Mouse (Mus musculus): ENCODE results near the gene Gm28042.
A peak's percentile ranks its signal among the peaks of the same experiment; 100 is the strongest.

Gm28042 gene

DNA sequence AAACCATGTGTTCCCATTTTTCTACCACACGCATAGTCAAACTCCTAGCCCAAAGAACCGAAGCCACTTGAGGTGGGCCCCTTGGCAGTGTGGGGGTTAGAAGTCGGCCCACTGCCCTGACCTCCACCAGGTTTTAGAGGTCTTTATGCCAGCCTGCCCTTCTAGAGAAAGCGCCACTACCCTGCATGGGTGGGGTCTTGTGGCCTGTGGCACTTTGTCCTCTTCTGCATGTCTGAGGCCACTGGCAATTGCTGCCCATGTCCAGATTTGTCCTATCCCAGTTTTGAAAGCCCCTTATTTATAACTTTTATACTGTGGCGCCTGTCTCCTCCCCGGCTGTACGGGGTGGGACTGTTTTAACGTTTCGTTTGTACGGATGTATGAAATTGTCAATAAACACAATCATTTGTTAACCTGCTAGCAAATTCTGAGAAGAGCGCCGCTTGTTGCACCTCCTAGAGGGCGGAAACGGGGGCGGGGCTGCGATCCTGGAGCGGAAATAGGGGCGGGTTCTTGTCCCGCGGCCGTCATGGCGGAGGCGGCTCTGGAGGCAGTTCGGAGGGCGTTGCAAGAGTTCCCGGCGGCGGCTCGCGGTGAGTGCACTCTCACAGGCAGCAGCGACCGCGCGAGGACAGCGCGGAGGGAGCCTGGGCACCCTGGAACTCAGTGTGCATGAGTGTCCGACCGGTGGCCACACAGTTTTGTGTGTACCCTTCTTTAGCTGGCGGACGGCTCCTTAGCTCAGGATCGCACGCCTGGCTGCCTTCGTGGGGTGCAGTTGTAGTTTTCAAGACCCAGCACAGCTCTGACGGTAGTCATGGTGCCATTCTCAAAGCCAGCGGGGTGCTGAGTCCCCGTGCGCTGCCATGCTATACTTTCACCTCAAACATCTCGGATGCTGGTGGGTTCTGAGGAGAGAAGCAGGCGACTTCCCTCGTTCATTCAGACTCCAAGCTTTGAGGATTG lies at the start of gene Gm28042, which contains the start of gene Jmjd7:
Gm28042 (plus strand) TSS at position 510 of the 966 bp plus-strand sequence.
Jmjd7 (plus strand) TSS at position 500 of the 966 bp plus-strand sequence.
- peak; percentile 93 to 98 for DNase-seq (ENCODE audit: inconsistent age in 2 of 2, low spot score in 1 of 2)

DNA sequence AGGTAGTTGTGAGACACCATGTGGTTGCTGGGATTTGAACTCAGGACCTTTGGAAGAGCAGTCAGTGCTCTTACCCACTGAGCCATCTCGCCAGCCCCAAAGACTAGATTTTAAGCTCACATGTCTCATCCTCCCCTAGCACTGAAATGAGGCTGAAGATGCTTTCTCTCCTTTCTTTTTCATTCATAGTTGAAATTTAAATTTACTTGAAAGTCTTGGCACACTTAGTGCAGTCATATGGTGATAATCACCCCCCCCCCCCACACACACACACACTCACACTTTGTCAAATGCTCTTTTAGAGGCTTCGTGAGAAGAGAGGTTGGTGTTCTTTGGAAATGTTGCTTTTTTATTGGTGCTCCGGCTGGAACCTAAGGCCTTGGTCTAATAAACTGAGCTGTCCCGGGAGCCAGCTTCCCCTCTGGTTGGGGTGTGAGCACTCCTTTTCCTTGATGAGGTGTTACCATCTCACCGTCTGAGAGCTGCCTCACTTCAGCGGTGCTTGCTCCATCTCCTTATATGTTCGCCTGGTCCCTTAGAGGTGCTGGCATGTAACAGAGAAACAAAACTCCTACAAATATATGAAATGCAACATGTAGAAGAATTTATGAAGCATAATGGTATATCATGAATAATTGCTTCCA lies 46.8 kb upstream of the Gm28042 start:
- no peak for DNase-seq (ENCODE audit: inconsistent age in 2 of 2, low spot score in 1 of 2)

DNA sequence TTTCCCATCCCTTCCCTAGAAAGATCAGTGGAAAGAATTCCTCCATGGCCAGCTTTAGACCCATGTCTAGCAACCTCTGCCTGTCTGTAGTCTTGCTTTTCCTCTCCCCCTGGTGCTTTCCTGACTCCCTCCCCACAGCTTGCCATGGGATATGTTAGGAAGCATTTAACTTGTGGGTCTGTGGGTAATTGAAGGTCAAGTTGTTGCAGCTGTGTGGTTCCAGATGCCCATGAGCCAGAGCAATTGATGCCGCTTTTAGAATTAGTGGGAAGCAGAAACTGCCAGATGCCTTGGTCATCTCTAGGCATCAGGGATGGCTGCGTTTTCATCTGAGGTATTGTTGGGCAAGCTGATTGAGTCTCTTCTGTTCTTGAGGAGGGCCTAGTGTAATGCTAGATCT lies 45.7 kb upstream of the Gm28042 start:
- no peak for DNase-seq (ENCODE audit: inconsistent age in 2 of 2, low spot score in 1 of 2)

DNA sequence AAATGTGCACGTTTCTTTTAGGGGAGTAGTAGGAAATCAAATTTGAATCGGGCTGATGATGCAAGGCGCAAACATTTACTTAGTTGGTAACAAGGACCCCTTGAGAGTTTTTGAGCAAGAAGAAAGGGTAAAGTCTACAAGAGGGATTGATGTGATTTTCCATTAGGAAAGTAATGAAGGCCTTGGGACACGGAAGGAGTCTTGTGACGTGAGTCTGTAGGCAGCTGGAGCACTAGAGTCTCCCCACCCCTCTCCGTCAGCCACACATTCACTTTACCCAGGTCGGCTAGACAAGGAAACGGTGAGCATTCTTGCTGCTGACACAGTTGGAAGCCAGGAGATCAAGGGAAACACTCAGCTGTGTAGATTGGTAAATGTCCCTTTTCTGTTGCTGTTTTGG lies 41.4 kb upstream of the Gm28042 start:
- DNase-seq (ENCODE audit: inconsistent age in 2 of 2, low spot score in 1 of 2) = no peak

DNA sequence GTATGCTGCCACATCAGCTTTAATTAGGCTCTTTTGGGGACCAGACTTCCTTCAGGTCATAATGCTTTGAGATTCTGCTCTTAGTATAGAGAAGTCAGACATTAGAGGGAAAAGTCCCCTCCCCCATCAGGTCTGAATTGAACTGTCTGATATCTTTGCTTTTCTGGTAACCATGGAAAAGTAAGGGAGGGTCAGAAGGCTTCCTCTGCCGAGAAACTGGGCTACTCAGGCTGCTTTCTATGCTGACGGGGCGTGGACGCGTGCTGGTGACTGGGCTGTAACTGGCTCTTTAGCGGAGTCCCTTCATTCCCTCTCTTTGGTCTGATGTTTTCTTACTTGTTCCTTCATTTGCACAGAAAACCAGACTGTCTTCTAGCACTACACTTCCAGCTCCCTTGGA lies 40.9 kb upstream of the Gm28042 start:
- no peak for DNase-seq (ENCODE audit: inconsistent age in 2 of 2, low spot score in 1 of 2)

DNA sequence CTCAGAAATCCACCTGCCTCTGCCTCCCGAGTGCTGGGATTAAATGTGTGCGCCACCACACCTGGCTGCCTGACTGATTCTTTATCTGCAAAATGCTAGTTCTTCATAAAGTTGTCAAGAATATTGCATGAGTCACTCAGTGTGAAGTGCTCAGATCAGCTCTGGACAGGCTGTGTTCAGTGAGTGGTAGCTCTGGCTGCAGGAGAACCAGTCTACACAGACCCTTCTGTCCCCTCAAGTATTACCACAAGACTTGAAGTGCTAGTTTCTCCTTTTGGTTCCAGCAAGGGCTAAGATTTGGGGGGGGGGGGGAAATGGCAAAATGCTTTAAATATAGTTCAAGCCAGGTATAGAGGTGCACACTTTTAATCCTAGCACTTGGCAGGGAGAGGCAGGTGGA lies 39.9 kb upstream of the Gm28042 start:
- DNase-seq (ENCODE audit: inconsistent age in 2 of 2, low spot score in 1 of 2) = no peak

DNA sequence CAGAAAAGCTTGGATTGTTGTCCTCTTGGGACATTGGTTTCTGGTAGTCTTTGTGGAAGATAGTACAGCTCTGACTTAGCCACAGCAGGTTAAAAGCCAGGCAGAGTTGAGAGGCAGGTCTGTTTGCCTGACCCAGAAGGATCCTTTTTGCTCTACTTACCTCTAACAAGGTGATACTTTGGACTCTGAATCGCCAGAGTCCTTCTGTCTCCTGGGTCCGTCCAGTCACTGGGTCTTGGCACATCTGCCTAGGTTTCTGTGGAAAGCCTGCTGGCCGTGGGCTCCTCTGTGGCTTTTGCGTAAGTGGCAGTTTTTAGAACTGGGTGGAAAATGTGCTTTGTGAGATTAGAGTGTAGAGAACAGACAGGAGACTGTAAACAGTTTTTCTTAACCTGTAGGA lies 38.3 kb upstream of the Gm28042 start:
- no peak for DNase-seq (ENCODE audit: inconsistent age in 2 of 2, low spot score in 1 of 2)

DNA sequence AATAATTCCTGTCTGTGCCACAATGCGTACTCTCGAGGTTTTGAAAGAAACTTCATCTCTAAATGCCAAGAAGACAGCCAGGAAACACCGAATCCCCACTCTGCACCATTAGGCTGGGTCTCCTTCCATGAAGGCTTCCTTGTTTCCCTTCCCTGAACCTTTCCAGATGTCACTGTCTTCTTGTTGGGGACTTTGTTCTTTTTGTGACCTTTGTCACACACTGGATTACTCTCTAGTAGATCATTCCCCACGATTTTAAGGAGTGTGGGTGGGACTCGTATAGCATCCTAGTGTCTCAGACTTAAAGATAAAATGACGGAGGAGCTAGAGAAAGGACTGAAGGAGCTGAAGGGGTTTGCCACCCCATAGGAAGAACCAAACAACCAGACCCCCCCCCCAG lies 36.4 kb upstream of the Gm28042 start:
- DNase-seq (ENCODE audit: inconsistent age in 2 of 2, low spot score in 1 of 2) = no peak

DNA sequence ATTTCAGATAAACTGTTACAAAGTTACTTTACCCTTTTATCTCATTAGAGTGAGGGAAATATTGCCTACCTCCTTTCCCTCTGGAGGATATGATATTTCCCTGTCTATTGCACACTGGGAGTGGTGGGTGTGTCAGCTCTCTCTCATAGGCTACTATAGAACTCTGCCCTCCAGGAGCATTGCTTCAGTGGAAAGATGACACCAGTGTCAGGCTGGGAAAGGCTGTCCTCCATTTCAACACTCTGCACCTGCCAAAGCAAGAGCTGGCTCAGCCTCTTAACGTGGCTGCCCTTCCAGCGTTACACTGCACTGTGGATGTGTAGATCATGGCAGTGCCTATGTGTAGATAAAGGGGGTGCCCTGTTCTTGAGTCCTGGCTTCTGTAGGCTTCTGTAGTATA lies 34.9 kb upstream of the Gm28042 start:
- DNase-seq (ENCODE audit: inconsistent age in 2 of 2, low spot score in 1 of 2) = no peak

DNA sequence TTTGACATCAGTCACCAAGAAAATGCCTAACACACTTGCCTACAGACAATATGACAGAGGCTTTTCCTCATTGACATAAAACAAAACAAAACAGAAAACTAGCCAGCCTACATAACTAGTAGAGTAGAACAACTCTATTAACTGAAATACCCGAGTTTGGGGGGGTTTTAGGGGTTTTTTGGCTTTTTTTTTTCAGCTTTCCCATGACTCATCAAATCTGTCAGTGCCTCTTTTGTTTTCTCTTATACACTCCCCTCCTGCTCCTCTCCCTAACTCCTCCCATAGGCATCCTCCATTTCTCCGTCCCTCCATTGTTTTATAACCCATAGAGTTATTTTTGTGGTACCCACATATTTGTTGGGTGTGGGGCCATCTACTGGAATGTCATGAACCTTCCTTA lies 33.8 kb upstream of the Gm28042 start:
- DNase-seq (ENCODE audit: inconsistent age in 2 of 2, low spot score in 1 of 2) = no peak

DNA sequence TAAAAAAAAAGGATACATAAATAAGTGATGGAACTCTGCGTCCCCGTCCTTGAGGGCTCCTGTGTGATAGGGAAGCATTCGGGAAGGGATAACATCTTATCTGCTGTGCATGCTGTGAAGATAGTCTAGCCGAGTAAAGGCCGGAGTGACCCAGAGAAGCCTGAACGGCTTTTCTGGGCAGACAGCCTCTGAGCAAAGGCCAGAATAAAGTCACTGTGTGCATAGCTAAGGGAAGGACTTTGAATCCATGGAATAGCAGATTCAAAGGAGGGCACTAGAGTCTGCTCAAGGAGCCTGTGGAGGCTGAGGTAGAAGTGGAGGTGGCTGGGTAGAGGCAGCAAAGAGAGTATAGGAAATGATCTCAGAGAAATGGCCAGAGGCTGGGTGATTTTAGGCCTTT lies 32.5 kb upstream of the Gm28042 start:
- no peak for DNase-seq (ENCODE audit: inconsistent age in 2 of 2, low spot score in 1 of 2)

DNA sequence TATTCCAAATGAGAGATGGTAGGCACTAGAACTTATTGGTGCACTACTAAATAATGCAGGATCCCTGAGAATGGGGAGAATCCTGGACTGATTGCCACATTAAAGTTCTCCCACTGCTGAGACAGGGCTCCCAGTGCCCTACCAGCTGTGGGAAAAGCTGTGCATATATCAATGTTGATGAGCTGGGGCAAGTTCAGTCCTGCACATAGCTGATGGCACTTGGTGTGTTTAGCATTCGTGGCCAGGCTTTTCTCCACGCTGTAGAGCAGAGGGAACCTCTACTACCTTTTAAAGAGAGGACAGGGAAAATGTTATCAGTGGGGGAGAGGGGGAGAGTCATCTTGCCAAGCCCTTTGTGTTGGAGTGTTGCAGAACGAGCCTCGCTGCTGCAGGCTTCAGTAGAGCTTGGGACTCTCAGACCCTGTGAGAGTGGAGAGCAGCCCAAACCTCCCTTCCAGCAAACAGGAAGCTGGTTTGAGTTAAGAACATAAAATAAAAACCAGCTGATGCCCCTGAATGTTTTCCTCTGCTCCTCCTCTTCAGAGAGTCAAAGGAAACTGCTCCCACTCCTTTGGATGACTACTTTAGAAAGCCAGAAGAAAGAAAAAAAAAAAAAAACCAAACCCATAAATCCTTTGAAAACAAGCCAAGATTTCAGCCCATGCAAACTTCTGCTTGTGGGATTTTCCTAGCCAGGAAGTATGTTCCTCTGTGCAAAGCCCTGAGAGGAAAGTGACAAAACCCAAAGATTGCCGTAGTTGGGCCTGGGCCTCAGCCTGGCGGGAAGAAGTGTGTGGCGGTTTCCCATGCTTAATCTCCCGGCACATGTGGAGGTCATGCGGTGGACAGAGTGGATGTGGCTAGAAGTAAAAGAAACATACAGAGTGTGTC lies 31.7 kb upstream of the Gm28042 start:
- DNase-seq (ENCODE audit: inconsistent age in 2 of 2, low spot score in 1 of 2) = peak in 1 of 2 experiments; percentile 59

DNA sequence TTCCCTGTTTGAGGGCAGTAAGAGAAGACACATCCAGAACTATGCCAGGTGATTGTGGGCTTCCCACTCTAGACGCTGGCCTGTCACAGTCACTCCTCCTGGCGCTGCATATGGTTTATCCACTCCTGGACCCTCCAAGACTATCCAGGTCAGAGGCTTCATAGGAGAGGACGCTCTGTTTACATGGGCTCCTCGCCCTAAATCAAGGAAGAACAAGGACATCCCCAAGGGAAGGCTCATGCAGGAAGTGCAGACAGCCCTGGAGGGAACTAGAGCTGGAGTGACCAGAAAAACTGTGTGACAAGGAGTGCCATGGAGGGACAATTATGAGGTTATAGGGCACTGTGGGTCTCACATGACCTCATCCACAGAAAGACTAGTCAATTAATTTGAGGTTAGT lies 29.9 kb upstream of the Gm28042 start:
- DNase-seq (ENCODE audit: inconsistent age in 2 of 2, low spot score in 1 of 2) = no peak

DNA sequence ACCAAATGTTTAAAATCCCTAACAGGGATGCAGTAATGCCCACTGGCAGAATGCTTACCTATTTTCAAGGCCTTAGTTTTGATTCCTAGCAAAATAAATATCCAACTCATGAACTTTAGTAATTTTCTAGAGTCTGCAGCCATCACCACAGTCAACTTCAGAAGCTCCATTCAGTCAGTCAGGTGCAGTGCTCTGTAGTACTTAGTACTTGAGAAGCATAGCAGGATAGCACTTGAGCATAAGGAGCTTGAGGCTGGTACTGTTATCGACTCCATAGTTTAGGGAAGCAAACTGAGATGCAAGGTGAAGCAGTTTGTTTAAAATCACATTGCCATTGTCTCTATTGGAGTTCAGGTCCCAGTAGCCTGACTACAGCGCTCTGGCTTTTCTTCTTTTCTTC lies 27.6 kb upstream of the Gm28042 start:
- no peak for DNase-seq (ENCODE audit: inconsistent age in 2 of 2, low spot score in 1 of 2)

DNA sequence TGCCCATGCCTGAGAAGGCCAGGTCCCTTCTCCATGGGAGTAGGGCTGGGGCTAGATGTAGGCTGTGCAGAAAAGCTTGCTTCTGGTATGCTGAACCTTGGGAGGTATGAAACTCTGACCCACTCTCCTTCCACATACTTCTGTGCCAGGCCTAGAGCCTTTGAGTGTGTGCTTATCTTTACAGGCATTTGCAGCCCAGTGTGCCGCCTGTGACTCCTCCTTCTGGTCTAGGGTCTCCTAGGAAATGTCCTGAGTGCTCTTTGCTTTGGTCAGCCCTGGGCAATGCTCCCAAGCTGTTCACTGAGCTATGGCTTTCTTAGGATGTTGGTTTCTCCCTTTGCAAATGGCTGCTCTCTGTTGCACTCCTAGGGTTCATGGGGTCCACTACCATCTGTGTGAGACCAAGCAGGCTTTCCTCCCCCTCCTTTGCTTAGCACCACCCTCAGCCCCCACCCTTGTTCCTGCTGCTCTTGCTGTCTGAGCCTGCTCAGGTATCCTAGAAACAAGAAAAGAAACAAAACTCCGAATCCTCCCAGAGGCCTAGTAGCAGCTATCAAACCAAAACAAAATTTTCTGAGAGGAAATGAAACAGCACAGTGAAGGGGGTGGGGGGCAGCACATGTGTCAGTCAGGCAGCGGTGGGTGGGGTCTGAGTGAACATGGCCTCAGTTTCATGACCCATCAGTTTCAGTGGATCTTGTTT lies 26.3 kb upstream of the Gm28042 start:
- DNase-seq (ENCODE audit: inconsistent age in 2 of 2, low spot score in 1 of 2) = no peak

DNA sequence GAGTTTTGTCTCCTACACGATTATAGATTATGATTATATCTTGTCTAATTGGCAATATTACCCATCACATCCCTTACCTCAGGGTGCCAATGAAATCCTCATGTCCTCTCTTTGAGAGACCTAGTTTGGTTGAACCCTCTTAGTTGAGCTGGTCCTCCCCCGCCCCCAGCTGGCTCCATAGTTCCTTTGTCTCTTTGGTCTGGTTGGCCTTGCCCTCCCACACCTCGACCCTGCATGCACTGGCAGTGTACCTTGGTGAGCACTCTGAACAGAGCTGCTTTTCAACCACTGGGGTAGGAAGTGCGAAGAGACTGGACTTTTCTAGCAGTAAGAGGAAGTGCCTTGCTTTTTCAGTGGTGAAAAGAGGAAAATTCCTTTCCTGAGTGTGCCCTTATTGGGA lies 25.3 kb upstream of the Gm28042 start:
- no peak for DNase-seq (ENCODE audit: inconsistent age in 2 of 2, low spot score in 1 of 2)

DNA sequence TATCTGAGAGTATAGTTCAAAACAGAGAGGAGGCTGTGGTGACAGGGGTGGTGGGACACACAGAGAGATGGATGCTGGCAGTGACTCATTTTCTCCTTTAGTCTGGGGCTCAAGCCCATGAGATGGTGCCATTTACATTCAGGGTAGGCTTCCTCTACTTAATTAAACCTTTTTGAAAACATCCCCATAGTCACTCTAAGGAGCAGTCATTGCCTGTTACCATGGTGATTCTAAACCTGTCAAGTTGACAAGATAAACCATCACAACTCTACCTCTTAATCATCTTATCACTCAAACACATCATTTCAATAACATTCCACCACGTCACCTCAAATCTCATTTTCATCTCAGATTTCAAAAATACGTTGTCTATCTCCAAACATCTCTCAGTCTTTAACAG lies 23.3 kb upstream of the Gm28042 start:
- DNase-seq (ENCODE audit: inconsistent age in 2 of 2, low spot score in 1 of 2) = no peak

DNA sequence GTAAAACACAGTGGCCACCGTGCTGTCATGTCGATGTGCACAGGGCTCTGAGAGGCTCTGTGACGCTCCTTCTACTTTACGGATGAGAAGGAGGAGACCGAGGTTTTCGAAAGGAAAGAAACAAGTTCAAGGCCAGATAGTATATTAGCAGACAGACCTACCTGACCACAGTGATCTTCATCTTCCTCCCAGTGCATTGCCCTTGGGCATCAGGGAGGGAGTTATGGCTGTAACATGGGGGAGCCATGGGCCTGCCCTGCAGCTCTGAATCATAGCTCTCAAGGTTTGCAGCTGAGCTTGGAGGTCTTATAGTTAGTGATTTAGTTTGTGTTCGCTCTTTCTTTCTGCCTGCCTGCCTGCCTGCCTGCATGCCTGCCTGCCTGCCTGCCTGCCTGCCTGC lies 20.6 kb upstream of the Gm28042 start:
- DNase-seq (ENCODE audit: inconsistent age in 2 of 2, low spot score in 1 of 2) = peak in 1 of 2 experiments; percentile 75

DNA sequence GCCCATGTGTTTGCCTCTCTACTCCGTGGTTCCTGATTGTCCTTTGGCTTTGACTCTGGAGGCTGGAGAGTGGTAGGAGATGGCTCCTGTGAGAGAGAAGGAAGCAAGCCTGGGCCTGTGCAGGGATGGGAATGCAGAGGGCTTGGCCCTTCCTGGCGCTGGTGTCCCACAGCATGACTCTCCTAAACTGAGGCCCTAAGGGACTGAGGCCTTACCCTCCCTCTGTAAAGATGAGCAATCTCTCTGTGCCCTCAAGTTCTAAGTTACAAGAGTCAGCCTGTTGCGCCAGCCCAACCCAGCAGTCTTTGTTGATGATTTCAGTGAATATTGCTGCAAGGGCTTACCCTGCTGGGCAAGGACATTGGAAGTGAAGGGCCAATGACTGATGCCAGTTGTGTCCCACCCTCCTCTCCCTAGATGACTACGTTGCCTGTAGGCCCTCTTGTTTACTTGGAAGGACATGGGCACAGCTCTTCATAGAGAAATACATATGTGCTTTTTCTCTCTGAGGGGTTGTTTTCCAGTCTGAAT lies 19.5 kb upstream of the Gm28042 start:
- peak in 1 of 2 experiments; percentile 85 for DNase-seq (ENCODE audit: inconsistent age in 2 of 2, low spot score in 1 of 2)

DNA sequence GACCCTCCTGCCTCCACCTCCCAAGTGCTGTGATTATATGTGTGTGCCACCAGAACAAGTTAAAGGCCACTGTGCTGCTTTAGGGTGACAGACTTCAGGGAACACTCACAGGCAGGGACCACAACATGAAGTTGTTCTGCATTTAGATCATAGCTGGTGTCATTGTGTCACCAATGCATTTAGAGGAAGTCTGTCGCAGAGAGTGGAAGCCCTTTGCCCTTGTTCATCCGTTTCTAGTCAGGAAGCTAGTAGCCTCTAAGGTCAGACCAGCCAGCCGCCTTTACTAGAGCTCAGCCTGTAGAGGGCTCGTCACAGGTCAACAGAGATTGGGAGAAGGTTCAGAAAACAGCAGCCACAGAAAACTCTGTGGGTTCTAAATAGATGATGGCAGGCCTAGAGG lies 18.6 kb upstream of the Gm28042 start:
- peak in 1 of 2 experiments; percentile 60 for DNase-seq (ENCODE audit: inconsistent age in 2 of 2, low spot score in 1 of 2)
